Mouse (Mus musculus) spleen, postnatal 4 days (tissue): ENCODE measurements around the gene Ckb.

Experiments
- DNase-seq, 2 experiments: peaks; one replicate each; pipeline ENCODE4 v3.0.0; 2022; ENCODE audit warnings: low spot score in 2 of 2

Gene Ckb

GRCm38 (mm10) chr12:111692899-111693298 lies 20.8 kb upstream of the Ckb start:
- no peak for DNase-seq

- no peak for DNase-seq
These were observed 19.3 kb upstream of the Ckb start for GRCm38 (mm10) chr12:111691346-111691872.

- no peak for DNase-seq
These were observed 17.3 kb upstream of the Ckb start for GRCm38 (mm10) chr12:111689426-111689825.

- no peak for DNase-seq
These were observed 15.9 kb upstream of the Ckb start for GRCm38 (mm10) chr12:111688069-111688428.

DNA sequence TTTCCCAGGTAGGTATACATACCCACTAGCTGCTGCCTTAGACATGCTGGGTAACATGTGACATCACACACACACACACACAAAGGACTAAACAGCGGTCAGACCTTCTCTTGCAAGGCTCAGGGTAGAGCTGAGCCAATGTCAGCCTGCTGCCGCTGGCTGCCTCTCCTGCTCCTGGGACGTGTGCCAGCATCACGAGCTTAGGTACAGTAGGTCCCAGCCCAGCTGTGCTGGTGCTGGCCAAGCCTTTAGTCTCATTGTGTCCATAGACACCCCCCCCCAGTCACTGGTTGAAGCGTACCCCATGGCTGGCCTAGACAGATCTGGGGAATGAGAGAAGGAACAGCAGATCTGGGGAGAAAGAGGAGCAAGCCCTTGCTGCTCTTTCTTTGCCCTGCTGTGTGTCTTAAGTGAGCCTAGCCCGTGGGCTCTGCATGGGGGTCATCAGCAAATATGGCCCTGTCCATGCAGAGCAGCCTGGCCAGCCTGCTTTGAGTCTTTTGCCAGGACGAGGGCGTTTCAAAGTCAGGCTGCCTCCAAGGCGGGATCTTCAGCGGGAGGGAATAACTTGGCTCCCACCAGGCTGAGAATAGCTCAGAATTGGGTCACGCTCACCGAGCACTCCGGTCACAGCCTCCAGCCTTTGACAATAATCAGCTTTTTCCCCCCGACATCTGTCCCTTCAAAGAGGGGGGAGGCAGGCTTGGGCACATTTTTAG lies 15.4 kb upstream of the Ckb start:
- DNase-seq = no peak

- no peak for DNase-seq
These were observed 14.3 kb upstream of the Ckb start for GRCm38 (mm10) chr12:111686390-111686789.

GRCm38 (mm10) chr12:111682806-111683205 lies 10.7 kb upstream of the Ckb start:
- no peak for DNase-seq

DNA sequence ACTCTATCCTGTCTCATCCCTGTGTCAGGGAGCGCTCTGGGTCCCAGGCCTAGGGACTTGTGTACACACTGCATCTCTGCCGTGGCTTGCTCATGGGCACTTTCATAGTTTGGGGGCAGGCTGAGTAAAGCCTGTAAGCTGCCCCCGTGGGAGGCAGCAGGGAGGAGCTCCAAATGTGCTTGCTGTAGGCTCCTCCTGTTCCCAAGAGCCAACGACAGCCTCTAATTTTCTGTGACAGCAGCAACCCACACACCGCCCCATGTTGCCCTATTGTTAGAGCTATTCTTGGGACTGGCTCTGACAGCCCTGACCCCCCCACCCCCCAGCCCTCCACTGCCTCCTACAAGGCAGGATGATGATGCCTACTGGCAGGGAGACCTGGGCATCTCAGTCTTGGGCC lies 9.9 kb upstream of the Ckb start:
- no peak for DNase-seq

DNA sequence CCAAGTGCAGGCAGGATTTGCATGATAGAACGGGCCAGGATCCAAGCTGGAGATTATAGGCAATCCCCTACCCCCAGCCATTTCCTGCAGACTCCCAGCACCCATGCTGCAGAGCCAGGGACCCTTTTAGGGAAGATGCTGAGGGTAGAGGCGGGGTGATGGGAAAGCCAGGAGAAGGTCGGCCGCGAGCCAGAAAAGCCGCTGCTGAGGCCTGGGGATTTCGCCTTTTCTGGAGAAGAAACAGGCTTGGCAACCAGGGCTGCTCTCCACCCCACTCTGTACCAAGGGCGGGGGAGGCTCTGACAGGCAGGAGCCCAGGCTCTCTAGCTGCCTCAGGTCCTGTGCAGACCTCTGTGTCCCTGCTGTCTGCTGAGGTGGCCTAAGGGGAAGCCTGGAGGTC lies 9.2 kb upstream of the Ckb start:
- no peak for DNase-seq

DNA sequence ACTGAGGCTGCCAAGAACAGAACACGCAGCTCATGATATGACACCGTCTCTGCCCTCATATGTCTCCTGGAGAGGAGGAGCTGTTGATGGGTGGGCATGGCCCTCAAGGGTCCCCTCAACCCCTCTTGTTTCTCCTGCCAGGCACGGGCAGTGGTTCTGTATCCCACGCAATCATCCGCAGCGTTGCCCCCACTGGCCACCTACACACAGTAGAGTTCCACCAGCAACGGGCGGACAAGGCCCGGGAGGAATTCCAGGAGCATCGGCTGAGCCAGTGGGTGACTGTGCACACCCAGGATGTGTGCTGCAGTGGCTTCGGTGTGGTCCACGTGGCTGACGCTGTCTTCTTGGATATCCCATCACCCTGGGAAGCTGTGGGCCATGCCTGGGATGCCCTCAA lies 8.5 kb upstream of the Ckb start:
- no peak for DNase-seq

DNA sequence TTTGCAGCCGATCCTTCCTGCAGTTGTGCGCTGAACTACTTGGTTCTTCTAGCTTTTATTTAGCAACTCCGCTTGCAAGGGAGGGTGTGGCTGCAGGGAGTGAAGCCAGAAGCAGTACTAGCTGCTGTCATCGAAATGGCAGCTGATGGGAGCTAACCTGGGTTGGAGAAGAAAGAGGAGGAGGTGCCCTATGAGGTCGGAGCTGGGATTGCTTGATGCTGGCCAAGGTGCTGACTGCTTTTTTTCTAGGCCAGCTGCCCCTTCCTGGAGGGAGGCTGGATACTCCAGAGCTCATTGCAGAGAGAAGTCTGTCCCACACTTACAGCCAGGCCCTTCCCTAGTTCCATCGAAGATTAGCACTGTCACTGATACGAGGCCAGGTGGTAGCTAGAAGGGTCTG lies 6.9 kb upstream of the Ckb start:
- no peak for DNase-seq

DNA sequence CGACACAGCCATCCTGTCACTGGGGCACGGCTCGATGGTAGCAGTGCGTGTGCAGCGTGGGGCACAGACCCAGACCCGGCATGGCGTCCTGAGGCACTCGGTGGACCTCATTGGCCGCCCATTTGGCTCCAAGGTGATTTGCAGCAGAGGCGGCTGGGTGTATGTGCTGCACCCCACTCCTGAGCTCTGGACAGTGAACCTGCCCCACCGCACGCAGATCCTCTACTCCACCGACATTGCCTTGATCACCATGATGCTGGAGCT lies 6.5 kb upstream of the Ckb start:
- no peak for DNase-seq

DNA sequence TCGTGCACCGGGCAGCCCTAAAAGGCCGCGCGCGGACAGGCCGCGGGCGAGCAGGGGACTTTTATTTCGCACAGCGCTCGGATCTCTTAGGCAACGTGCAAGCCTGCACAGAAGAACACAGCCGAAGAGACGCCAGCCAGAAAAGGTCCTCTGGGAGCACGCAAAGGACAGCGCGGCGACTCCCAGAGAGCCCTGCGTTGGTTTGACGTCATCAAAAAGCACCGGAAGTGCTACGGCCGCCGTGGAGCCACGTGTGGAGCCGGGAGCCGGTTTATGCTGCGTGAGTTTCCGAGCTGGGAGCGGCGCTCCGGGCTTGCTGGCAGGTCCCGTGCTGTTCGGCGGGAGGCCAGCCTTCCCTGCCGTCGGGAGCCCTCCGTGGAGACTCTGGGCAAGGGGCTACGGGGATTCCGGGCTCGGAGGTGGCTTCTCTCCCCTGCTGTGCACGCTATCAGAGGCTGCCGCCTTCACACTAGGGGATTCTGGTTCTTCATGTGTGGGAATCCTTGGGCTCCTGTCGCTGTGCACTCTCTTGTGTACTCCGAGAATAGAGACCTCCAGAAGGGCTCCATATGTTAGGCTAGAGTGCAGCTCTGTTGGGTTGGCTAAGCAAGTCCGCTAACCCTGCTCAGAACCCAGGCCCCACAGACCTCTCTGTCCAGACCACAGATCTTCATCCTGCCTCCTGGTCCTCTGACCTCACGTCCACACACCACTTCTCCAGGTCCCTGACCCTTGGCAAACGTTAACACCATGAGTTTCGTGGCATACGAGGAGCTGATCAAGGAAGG lies 5.9 kb upstream of the Ckb start, which contains the start of gene Trmt61a:
Gene Trmt61a (plus strand): TSS at position 224 of the 788 bp plus-strand sequence.
- DNase-seq = peak; percentile 83 to 93

DNA sequence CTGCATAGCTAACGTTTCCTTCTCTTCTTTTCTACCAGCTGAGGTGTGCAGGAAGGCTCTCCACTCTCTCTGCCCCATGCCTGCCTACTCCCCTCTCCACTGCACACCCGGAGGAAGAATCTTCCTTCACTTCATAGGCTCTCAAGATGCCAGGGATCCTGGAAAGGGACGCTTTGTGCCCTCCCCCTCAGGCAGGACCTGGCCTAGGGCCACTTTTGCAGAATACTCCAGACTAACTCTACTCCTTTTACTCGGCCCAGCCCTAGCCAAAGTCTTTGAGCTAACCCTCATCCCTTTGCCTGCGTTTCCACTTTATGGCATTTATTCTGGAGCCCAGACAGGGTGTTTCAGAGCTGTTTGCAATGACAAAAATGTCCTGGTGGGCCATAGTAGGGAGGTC lies 5.3 kb upstream of the Ckb start:
- no peak for DNase-seq

GRCm38 (mm10) chr12:111675797-111676580 lies 3.9 kb upstream of the Ckb start:
- DNase-seq = no peak

DNA sequence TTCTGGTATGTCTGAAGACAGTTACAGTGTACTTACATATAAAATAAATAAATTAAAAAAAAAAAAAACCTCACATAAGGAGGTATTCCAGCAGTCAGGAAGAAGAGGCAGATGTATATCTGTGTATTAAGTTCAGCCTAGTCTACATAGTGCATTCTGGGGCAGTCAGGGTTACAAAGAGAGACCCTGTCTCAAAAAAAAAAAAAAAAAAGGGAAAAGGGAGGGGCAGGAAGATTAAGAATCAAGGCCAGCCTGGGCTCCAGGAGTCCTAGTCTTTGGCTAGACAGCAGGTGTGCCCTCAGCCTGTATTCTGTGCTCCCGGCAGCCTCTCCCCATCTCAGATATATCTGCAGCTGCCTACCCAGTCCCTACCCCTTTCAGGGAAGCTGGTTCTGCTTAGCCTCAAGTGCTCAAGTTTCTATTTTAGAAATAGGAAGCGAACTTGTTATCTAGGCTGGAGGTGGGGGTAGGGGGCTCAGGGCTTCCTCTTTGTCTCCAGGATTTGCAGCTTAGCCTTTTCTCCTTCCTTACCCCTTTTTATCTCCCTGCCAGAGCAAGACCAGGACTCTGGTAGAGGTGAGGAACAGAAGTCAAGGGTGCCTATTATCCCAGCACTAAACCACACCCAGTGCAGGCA lies 2.8 kb upstream of the Ckb start:
- no peak for DNase-seq

DNA sequence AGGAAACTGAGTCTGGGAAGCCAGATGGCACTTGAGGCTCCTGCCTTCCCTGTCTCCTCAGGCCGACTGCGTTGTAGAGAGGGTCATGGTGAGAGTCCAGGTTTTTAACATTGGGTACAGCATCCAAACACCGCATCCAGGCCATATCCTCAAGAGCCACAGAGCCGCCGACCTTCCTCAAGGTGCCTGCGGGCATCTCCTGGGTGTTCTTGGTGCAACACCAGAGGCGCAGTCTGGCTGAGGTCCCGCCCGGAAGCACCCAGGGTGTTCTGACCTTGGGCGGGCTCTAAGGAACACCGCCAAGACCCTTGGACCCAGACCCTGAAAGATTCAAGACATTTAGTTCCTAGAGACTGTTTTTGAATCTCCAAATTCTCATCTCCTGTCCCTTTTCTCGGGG lies 443 bp upstream of the Ckb start:
- DNase-seq = no peak

GRCm38 (mm10) chr12:111671431-111671902 lies 671 bp downstream of the Ckb start:
- DNase-seq = peak in 1 of 2 experiments; percentile 69

DNA sequence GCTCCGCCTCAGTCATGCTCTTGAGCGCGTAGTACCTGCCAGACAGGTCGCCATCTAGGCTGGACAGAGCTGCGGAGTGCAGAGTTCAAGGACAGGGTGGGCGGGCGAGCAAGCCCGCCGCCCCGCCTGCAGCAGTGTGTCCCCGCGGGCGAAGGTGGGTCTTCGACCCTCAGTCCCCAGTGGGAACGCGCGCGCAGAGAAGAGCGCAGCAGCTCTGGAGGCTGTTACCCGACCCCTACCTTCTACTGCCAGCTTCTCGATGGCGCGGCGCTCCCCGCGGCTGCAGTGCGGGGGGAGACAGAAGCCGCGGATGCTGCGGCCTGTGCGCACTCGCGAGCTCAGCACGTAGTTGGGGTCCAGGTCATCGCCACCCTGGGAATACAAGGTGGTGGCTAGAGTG lies 1.2 kb downstream of the Ckb start:
- no peak for DNase-seq

DNA sequence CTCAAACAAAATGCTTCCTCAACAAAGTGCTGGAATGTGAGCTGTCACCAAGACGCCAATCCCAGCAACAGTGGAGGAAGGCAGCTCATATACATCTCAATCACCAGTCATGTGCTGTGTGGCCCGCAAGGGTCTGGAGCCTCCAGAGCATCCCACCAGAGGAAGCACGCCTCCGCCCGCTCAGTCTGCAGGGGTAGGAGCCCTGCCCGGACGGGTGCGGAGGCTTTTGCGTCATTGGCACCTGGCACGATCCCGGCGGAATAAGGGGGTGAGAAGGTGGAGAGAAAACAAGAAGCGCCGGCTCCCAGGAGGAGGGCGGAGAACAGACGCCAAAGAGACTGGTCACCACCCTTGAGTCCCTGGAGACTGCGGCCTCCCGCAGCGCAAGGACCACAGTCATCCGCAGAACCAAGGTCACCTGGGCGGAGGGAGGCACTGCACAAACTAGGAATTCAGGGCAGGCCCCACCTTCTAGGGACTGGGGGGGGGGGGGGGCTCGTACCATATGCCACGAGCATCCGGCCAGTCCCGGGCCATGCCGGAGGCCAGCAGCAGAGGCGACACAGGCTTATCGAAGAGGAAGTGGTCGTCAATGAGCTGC lies 1.7 kb downstream of the Ckb start:
- DNase-seq = peak in 1 of 2 experiments; percentile 64

DNA sequence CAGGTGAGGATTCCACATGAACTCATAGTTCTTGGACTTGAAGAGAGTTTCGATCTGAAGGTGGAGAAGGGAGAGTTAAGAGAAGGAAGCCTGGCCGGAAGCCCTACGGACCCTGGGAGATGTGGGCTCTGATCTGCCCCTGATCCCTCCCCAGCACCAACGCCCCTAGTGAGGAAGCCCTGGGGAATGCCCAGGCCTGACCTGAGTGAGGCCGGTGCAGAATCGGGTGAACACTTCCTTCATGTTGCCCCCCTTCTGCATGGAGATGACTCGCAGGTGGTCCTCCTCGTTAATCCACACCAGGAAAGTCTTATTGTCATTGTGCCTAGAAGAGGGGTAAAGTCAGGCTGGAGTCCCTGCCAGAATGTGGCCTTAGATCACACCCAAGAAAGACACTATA lies 2.2 kb downstream of the Ckb start:
- DNase-seq = no peak
